Mouse (Mus musculus): ENCODE data around the gene Otulin. TPM values are rescaled to one million over a fixed set of nuclear protein-coding genes. Genes with fewer than 3 reads are reported as not detected.

Otulin gene
- total RNA-seq, 2 experiments from 2014 or later: 20.8 to 23.1 TPM

DNA sequence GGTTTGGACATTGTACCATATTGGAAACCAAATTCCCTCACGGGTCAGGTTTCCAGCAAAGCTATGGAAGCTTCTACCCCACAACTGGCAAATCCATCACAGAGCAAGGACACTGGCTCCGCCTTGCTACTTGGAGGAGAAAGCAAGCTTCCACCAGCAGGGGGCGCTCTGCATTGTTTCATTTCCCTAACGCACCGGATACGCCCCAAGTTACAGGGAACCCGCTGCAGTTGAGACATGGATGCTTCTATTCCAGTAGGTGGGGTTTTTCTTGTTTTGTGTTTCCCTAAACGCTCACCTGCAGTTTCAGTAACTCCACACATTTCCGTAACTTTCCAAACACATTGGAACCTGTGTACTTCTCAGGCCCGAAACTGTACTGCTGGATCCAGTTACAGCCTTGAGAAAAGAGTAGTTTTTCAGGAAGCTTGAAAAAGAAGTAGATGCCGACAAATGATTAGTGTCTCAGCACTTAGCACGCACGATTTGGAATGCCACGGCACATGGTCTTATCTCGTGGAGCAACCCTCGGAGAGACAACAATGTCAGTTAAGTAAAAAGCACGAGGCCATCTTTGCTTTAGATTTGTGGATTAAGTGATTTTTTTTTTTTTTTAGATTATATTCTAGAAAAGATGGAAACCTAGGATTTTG, 29.2 kb upstream of the Otulin start:
- DNase-seq (ENCODE audit: low spot score in 2 of 2): peak; percentile 92 to 93
- intact Hi-C loops (cut with DNase I): loop anchor here (2.0 to 10.0 kb wide), 2 partner anchors 55 to 165 kb away; no protein-coding TSS in a partner anchor

- DNase-seq (ENCODE audit: low spot score in 2 of 2): no peak
- intact Hi-C loops (cut with DNase I): loop anchor here (2.0 to 10.0 kb wide), 2 partner anchors 56 to 166 kb away; no protein-coding TSS in a partner anchor
Observed at GRCm38 (mm10) chr15:27659143-27659542, 28.6 kb upstream of the Otulin start.

GRCm38 (mm10) chr15:27658356-27658755, 27.9 kb upstream of the Otulin start:
- intact Hi-C loops (cut with DNase I): loop anchor here (2.0 to 10.0 kb wide), 2 partner anchors 56 to 166 kb away; no protein-coding TSS in a partner anchor
- no peak for DNase-seq (ENCODE audit: low spot score in 2 of 2)

DNA sequence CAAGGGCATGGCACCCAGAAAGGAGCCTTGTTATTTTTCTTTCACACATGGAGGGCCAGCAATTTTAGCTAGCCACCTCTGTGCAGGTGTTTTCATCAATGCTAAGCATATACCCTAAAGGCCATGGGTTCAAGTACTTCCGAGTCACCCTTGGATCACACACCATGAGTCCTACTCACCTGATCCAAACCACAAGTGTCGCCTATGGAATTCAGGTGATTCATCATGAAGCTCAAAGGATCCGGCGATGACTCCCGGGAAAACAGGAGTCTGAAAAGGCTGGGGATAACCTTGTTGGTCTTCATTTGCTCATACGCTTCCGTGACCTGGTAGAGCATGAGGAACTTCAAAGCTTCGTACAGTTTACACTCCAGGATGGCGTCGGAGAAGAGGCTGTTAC, 27.4 kb upstream of the Otulin start:
- no peak for DNase-seq (ENCODE audit: low spot score in 2 of 2)
- intact Hi-C loops (cut with DNase I): loop anchor here (2.0 to 10.0 kb wide), 2 partner anchors 57 to 167 kb away; no protein-coding TSS in a partner anchor

DNA sequence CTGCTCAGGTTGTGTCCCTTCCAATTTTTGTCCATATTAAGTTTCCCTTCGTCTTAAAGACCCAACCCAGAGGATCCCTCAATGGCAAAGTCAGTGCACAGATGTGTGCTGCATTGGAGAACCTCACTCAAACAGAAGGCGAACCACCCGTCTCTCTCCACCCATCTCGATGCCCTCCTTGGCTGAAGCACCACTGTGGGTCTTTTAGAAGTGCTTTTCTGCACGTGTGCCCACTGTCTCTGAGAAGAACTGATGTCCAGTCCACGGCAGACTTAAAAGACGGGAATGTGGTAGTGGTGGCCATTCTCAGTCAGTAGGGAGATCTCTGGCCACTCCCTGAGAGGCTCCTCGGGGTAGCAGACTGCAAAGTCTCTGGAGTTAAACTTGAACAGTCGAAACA, 26.1 kb upstream of the Otulin start:
- intact Hi-C loops (cut with DNase I): loop anchor here (10.0 kb wide), 1 partner anchor 168 kb away; no protein-coding TSS in a partner anchor
- DNase-seq (ENCODE audit: low spot score in 2 of 2): no peak

GRCm38 (mm10) chr15:27655015-27655414, 24.5 kb upstream of the Otulin start:
- intact Hi-C loops (cut with DNase I): loop anchor here (10.0 kb wide), 1 partner anchor 170 kb away; no protein-coding TSS in a partner anchor
- DNase-seq (ENCODE audit: low spot score in 2 of 2): no peak

DNA sequence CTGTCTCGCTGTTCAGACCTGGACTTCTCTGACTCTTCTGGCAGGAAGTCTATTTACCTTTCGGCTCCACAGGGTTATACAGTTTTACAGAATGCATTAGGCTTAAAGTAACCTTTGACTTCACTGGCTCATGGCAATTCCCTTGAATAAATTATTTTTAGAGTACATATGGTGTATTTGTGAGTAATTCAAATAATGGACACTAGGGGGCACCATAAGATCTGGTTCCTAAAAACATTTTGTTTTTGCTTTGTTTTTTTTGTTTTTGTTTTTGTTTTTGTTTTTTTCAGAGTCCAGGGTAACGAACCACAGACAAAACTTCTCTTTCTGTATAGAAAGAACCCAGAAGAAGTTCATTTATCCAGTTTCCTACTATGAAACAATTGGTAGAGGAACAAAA, 17.2 kb upstream of the Otulin start:
- intact Hi-C loops (cut with DNase I): no loop called here
- no peak for DNase-seq (ENCODE audit: low spot score in 2 of 2)

GRCm38 (mm10) chr15:27646665-27647064, 16.2 kb upstream of the Otulin start:
- intact Hi-C loops (cut with DNase I): no loop called here
- DNase-seq (ENCODE audit: low spot score in 2 of 2): no peak

GRCm38 (mm10) chr15:27645250-27645649, 14.8 kb upstream of the Otulin start:
- intact Hi-C loops (cut with DNase I): no loop called here

DNA sequence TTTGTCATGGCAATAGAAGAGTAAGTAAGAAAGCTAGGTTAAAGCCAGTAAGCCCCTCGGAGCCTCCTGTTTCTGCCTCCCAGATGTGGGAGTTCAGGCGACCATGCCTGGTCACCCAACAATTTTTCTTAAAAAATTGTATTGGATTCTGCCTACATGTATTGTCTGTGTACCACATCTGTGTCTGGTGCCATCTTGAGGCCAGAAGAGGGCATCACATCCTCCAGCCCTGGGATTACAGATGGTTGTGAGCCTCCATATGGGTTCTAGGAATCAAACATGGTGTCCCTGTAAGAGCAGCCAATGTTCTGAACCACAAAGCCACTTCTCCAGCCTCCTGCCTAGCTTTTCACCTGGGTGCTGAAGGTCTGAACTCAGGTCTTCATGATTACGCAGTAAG, 12.4 kb upstream of the Otulin start:
- intact Hi-C loops (cut with DNase I): no loop called here
- DNase-seq (ENCODE audit: low spot score in 2 of 2): peak; percentile 54 to 60

More at GRCm38 (mm10) chr15:27645250-27645649, 14.8 kb upstream of the Otulin start:
- DNase-seq (ENCODE audit: low spot score in 2 of 2): no peak

GRCm38 (mm10) chr15:27641171-27641570, 10.7 kb upstream of the Otulin start:
- intact Hi-C loops (cut with DNase I): no loop called here
- no peak for DNase-seq (ENCODE audit: low spot score in 2 of 2)

DNA sequence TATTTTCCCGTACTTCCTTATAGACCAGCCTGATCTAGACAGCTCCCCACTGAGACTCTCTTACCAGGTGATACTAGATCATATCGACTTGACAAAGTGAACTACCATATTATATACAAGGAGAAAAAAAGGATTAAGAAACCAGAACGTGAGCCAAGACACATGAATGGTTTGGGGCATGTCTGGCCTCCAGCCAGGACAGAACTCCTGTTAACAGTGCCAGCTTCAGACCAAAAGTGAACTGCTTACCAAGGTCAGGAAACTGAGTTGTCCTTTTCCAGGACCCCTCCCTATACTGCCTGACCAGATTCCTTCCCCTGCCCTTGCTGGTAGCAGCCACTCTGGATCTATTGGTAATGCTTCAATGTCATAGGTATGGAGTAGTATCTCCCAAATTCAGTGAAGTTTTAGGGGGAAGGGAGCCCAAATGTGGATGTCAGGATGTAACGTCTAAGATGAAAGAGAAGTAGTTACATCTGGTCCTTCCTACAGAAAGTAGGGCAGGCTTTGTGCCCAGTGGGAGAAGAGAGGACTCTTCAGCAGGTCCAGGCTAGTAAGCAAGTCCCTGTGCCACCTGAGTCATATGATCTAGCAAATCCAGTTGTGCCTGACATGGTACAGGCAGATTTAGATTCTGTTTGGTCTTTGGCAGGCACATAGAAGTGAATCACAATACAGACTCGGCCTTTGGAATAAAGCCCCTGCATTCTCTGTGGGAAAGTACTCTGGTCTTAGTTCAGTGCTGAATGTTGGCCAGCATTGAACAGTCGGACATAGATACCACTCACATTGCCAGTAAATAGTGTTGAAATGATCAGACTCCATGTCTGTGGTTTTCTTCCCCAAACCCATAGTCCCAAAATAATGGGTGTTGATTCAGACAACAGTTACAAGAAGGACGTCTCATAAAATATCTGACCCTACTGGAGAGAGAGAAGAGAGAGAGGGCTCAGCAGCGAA, 3.7 kb upstream of the Otulin start:
- no peak for DNase-seq (ENCODE audit: low spot score in 2 of 2)
- intact Hi-C loops (cut with DNase I): no loop called here

GRCm38 (mm10) chr15:27629800-27630600, 493 bp downstream of the Otulin start:
- intact Hi-C loops (cut with DNase I): loop anchor here (5.0 kb wide), 1 partner anchor 1648 kb away; the partner anchor contains the start of gene Zfp622

DNA sequence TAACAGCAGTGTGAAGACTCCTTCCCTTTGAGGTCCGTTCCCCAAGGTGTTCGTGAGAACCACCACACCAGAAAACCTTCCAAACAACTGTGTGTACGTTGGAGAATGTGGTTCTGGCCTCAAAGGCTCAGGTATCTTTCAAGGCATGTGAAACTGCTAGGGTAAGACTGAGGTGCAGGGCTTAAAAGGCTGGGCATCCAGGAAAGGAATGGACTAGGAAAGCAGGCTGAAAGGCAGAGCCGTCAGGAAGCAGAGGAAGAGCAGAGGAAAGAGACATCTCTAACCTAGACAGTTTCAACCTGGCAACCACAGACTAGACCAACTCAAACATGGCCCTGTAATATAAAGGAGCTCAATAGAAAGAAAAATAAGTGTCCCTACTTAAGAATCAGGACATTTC, 1.4 kb downstream of the Otulin start:
- DNase-seq (ENCODE audit: low spot score in 2 of 2): no peak
- intact Hi-C loops (cut with DNase I): loop anchor here (5.0 kb wide), 1 partner anchor 1647 kb away; the partner anchor contains the start of gene Zfp622

More at GRCm38 (mm10) chr15:27629800-27630600, 493 bp downstream of the Otulin start:
- no peak for DNase-seq (ENCODE audit: low spot score in 2 of 2)

DNA sequence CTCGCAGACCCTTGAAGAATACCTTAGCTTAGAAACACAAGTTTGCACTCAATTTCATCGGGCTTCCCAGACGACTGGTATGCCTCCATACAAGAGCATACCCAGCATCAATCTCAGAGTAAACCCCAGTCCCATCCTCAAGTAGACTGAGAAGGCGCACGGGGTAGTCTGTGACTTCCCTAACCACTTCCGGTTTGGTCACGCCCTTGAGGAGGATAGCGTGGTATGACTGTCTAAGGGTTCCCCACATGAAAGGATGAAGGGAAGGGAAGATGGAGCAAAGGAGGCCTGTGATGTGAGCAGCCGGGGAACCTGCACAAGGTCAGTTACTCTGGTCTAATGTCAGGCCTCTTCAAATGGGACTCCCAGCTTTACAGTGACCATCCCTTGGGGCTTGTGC, 2.7 kb downstream of the Otulin start:
- intact Hi-C loops (cut with DNase I): loop anchor here (5.0 kb wide), 1 partner anchor 1645 kb away; the partner anchor contains the start of gene Zfp622
- no peak for DNase-seq (ENCODE audit: low spot score in 2 of 2)

DNA sequence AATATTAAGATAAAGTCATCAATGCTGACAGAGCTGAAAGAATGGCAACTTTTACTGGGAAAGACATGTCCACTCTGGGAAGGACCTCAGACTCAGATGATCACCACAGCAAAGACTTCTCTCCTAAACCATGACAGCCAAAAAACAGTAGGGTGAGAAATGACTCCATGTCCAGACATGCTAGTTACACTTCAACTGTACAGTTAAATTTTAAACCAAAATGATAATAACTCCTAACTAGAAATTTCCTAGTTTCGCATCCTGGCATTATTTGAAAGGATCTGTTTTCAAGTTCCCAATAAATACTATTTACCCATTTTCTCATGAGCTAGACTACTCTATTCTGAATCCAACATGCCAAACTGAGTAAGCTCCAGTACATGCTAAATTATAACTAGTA, 4.2 kb downstream of the Otulin start:
- intact Hi-C loops (cut with DNase I): loop anchor here (5.0 kb wide), 1 partner anchor 1644 kb away; the partner anchor contains the start of gene Zfp622
- no peak for DNase-seq (ENCODE audit: low spot score in 2 of 2)

GRCm38 (mm10) chr15:27625890-27626255, 4.6 kb downstream of the Otulin start:
- intact Hi-C loops (cut with DNase I): loop anchor here (5.0 kb wide), 1 partner anchor 1644 kb away; the partner anchor contains the start of gene Zfp622
- no peak for DNase-seq (ENCODE audit: low spot score in 2 of 2)

GRCm38 (mm10) chr15:27625014-27625889, 5.2 kb downstream of the Otulin start:
- peak in 1 of 2 experiments; percentile 22 for DNase-seq (ENCODE audit: low spot score in 2 of 2)
- intact Hi-C loops (cut with DNase I): loop anchor here (5.0 kb wide), 1 partner anchor 1643 kb away; the partner anchor contains the start of gene Zfp622

Measured in left cerebral cortex, postnatal 14 days (tissue).